Mouse (Mus musculus) ES-Bruce4 (cell line): ENCODE measurements around the gene Myom3. TPM values are rescaled to one million over a fixed set of nuclear protein-coding genes. Genes with fewer than 3 reads are reported as not detected.
A peak's percentile ranks its signal among the peaks of the same experiment; 100 is the strongest.

Experiments used
- H3K27ac ChIP-seq: 2 replicates; pipeline ENCODE4 v1.5.1; 2012; ENCODE audit warnings: low read length, inconsistent platforms; ENCODE audit not compliant: insufficient read depth
- H3K27me3 ChIP-seq: 2 replicates; pipeline ENCODE4 v1.6.1; 2012; ENCODE audit warnings: mild to moderate bottlenecking, low read length, inconsistent platforms; ENCODE audit not compliant: control insufficient read depth, poor library complexity, insufficient read depth, severe bottlenecking
- H3K36me3 ChIP-seq: 2 replicates; pipeline ENCODE4 v1.6.1; 2012; ENCODE audit warnings: inconsistent platforms, mild to moderate bottlenecking, low read length, moderate library complexity; ENCODE audit not compliant: control insufficient read depth, poor library complexity, insufficient read depth, severe bottlenecking
- H3K4me1 ChIP-seq: one replicate; pipeline ENCODE4 v1.8.1; 2011; ENCODE audit warnings: low read length; ENCODE audit not compliant: control insufficient read depth, insufficient read depth
- H3K4me3 ChIP-seq: 2 replicates; pipeline ENCODE4 v1.5.1; 2011; ENCODE audit warnings: low read depth, mild to moderate bottlenecking, low read length
- H3K9ac ChIP-seq: 2 replicates; pipeline ENCODE4 v1.6.1; 2012; ENCODE audit warnings: low read depth, mild to moderate bottlenecking, inconsistent platforms; ENCODE audit not compliant: poor library complexity, severe bottlenecking
- H3K9me3 ChIP-seq: replicated peaks from 2 replicates; pipeline ENCODE4 v1.6.1; 2012; ENCODE audit warnings: mild to moderate bottlenecking, low read length, inconsistent platforms; ENCODE audit not compliant: control insufficient read depth, poor library complexity, insufficient read depth, severe bottlenecking
- CTCF ChIP-seq: IDR thresholded peaks from one replicate; pipeline ENCODE4 v1.8.1; 2011; ENCODE audit warnings: low read depth, low read length
- EP300 ChIP-seq: IDR thresholded peaks from 2 replicates; pipeline ENCODE4 v1.6.1; 2011; ENCODE audit warnings: low read depth, low read length; ENCODE audit not compliant: insufficient read depth
- POLR2A ChIP-seq: IDR thresholded peaks from one replicate; pipeline ENCODE4 v1.8.1; 2011; ENCODE audit warnings: low read length; ENCODE audit not compliant: insufficient read depth
- polyA plus RNA-seq: library from polyadenylated mRNA; stranded (reverse); fragments of >200 nt; gene quantifications from 2 replicates; pipeline ENCODE4 v1.2.4, GENCODE M21; 2011; ENCODE audit warnings: low read depth; ENCODE audit not compliant: missing spikeins, insufficient read depth, insufficient read length

Myom3 gene
- polyA plus RNA-seq, 1 experiment, result not detected

DNA sequence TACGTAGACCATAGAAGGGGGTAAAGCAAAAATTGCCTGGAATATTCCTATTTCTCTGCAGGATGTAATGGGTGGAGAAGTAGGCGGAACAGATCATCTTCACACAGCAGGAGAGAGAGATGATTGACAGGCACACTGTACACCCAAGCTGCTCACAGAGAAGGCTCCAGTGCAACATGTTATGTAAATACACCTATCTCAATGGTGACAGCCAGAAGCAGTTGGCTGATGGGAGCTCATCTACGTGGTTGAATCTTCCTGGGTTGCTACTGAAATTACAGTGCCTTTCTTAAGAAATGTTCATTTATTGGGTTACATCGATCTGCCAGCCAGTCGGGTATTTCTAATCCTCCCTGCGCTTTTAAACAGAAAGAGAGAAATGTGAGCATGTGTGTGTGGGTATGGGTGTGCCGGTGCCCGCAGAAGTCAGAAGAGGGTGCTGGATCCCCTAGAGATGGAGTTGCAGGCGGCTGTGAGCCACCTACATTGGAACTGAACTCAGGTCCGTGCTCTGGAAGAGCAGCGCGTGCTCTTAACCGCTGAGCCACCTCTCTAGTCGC is 94.6 kb downstream of the Myom3 start:
- TF ChIP-seq EP300 (no peak), POLR2A (no peak), CTCF (no peak)
- H3K36me3 ChIP-seq, result peaks cover 11% of the 10 kb centered on the region
- H3K27me3 ChIP-seq, result no peaks in the 10 kb centered on the region
- H3K4me1 ChIP-seq, result no peaks in the 10 kb centered on the region
- peak overlapping the region; percentile 79 for H3K9ac ChIP-seq
- peak overlapping the region; percentile 85; the same call in 1 of the 2 replicates for H3K4me3 ChIP-seq
- no peak overlapping the region for H3K27ac ChIP-seq
- no peaks in the 10 kb centered on the region for H3K9me3 ChIP-seq

DNA sequence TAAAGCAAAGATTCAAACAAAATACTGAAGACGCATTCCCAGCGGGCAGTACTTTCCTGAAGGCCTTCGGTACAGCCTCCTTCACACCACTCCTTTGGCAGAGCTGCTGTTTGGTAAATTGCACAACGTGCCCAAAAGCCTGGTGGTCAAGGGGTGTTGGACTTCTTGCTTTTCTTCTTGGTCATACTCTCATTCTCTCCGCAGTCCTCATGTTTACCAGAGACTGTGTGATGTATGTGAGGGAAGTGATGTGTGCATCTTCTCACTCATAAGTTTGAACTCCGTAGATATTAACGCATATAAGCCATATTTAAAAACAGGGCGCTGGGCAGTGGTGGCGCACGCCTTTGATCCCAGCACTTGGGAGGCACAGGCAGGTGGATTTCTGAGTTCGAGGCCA is 95.1 kb downstream of the Myom3 start:
- no peaks in the 10 kb centered on the region for H3K9me3 ChIP-seq
- peak overlapping the region; percentile 92 for H3K27ac ChIP-seq
- H3K27me3 ChIP-seq, result no peaks in the 10 kb centered on the region
- no peaks in the 10 kb centered on the region for H3K4me1 ChIP-seq
- TF ChIP-seq POLR2A (no peak), EP300 (no peak), CTCF (no peak)
- peak overlapping the region; percentile 85 for H3K4me3 ChIP-seq
- H3K9ac ChIP-seq, result peak overlapping the region; percentile 79
- peaks cover 16% of the 10 kb centered on the region for H3K36me3 ChIP-seq

DNA sequence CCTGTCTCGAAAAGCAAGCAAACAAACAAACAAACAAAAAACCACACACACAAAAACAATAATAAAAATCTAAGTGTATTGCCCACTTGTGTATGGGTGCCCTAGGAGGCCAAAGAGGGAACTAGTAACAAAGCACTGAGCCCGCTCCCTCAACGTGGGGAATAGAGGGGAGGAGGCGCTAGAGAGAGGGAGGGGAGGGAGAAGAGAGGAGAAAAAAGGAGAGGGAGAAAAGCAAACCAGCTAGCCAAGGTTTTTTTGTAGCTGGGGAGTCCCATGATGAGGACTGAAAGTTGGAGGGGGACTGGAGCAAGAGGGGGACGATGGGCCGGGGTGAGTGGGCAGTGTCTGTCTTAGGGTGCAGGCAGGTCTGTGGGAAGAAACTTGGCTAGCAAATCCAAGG is 95.6 kb downstream of the Myom3 start:
- no peaks in the 10 kb centered on the region for H3K4me1 ChIP-seq
- H3K27ac ChIP-seq, result peak overlapping the region; percentile 92
- TF ChIP-seq CTCF, result no peak
- TF ChIP-seq EP300, result no peak
- no peak for TF ChIP-seq POLR2A

DNA sequence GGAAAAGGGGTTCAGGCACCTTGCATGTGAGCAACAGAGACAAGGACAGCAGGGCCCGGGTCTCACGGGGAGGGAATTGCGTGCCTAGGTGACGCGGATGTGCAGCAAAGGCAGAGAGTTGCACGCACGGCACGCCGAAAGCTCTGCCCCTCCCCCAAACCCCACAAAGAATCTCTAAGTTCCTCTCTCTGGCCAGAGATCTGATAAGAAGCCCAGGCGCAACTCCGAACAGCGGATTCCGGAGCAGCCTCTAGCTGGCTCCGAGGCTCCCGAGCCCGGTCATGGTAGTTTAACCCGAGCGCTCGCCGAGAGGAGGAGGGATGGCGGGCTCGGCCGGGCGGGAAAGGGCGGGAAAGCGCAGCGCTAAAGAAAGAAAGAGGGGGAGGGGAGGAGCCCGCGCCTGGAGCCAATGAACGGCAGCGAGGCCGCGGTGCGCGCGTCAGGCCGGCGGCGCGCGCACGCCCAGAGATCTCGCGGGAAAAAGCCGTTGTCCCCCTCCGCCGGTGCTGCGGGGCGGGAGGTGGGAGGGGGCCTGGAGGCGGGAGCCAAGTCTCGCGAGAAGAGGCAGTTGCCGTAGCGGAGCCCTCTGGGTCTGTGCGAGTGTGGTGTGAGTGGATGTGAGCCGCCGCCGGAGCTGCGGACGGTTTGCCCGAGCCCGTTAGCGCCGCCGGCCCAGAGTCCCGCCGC is 96.2 kb downstream of the Myom3 start, which contains the start of gene Srsf10:
TSS of gene Srsf10 (plus strand) at position 212 of the 687 bp plus-strand sequence.
- no peaks in the 10 kb centered on the region for H3K9me3 ChIP-seq
- peak within 1 kb of the TSS; percentile 92 for H3K27ac ChIP-seq
- H3K4me1 ChIP-seq, result no peaks in the 10 kb centered on the region

More for the DNA sequence above, 95.6 kb downstream of the Myom3 start:
- H3K4me3 ChIP-seq, result peak overlapping the region; percentile 85
- H3K27me3 ChIP-seq, result no peaks in the 10 kb centered on the region
- peak overlapping the region; percentile 79 for H3K9ac ChIP-seq
- no peaks in the 10 kb centered on the region for H3K9me3 ChIP-seq
- H3K36me3 ChIP-seq, result peaks cover 20% of the 10 kb centered on the region

DNA sequence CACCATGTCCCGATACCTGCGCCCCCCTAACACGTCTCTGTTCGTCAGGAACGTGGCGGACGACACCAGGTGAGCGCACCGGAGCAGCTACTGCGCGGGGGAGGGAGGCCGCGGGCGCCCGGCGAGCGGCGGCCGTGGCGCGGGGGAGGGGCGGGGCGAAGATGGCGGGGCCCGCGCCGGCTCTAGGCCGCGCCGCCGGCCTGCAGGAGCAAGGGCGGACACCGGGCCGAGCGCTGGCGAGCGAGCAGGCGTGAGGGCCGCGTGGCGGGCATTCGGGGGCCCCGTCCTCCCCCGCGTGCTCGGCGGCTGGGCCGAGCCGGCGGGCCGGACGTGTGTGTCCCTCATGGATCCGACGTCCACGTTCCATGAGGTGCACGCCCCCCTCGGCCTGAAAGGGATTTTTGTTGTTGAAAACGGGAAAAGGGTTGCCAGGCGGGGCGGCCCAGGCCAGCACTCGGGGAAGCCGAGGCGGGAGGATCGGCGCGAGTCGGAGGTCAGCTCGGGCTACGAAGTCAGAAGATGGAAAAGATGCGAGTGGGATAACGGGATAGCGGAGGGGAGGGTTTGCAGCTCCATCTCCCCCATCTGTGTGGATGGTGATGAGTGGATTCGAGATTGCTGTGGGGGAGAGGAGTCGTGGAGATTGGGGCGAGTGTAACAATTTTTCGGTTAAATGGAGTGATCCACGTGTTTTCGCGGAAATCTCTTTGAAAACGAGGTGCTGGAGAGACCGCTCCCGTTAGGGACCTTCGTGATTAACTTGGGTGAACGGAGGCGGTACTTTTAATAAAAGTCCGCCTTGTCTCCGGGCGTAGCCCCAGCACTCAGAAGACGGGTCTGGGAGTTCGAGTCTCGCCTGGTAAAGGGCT is 96.9 kb downstream of the Myom3 start:
- Histone ChIP-seq H3K4me1 (no peaks in the 10 kb centered on the region), H3K36me3 (peaks cover 31% of the 10 kb centered on the region), H3K27me3 (no peaks in the 10 kb centered on the region), H3K9me3 (no peaks in the 10 kb centered on the region), H3K4me3 (peak overlapping the region; percentile 100), H3K9ac (peak overlapping the region; percentile 79), H3K27ac (peak overlapping the region; percentile 90)
- TF ChIP-seq EP300 (no peak), CTCF (no peak), POLR2A (no peak)

More for the DNA sequence above, 96.2 kb downstream of the Myom3 start, which contains the start of gene Srsf10:
- peaks cover 25% of the 10 kb centered on the region for H3K36me3 ChIP-seq
- H3K9ac ChIP-seq, result peak within 1 kb of the TSS; percentile 79
- peak within 1 kb of the TSS; percentile 100 for H3K4me3 ChIP-seq
- no peaks in the 10 kb centered on the region for H3K27me3 ChIP-seq
- TF ChIP-seq POLR2A, result peak; percentile 45
- TF ChIP-seq EP300, result no peak
- no peak for TF ChIP-seq CTCF
